Mouse (Mus musculus) myocyte (in vitro differentiated cells): ENCODE results near the gene Fam193a. TPM values are rescaled to one million over a fixed set of nuclear protein-coding genes. Genes with fewer than 3 reads are reported as not detected.

Experiments
- H3K27me3 ChIP-seq: one replicate; pipeline ENCODE4 v1.6.1; 2011; ENCODE audit not compliant: control insufficient read depth, insufficient read depth, insufficient read length
- H3K36me3 ChIP-seq: one replicate; pipeline ENCODE4 v1.6.1; 2011; ENCODE audit not compliant: control insufficient read depth, insufficient read depth
- H3K4me2 ChIP-seq: one replicate; pipeline ENCODE4 v1.6.1; 2011; ENCODE audit warnings: low read depth, control low read depth
- H3K4me3 ChIP-seq: one replicate; pipeline ENCODE4 v1.5.1; 2011; ENCODE audit warnings: mild to moderate bottlenecking, control low read depth, moderate library complexity
- H3K79me2 ChIP-seq: one replicate; pipeline ENCODE4 v1.6.1; 2011; ENCODE audit not compliant: control insufficient read depth, insufficient read depth
- H3ac ChIP-seq: one replicate; pipeline ENCODE4 v1.6.1; 2011; ENCODE audit not compliant: control insufficient read depth, insufficient read length
- CEBPB ChIP-seq: IDR thresholded peaks from 2 replicates; pipeline ENCODE4 v1.6.1; 2011; ENCODE audit warnings: mild to moderate bottlenecking, moderate library complexity; ENCODE audit not compliant: poor library complexity, insufficient read depth, severe bottlenecking
- E2F4 ChIP-seq: IDR thresholded peaks from one replicate; pipeline ENCODE4 v1.6.1; 2011; ENCODE audit warnings: mild to moderate bottlenecking, control low read depth, moderate library complexity; ENCODE audit not compliant: insufficient read depth
- MAX ChIP-seq: IDR thresholded peaks from one replicate; pipeline ENCODE4 v1.6.1; 2011; ENCODE audit warnings: low read depth, mild to moderate bottlenecking, control low read depth
- MYOD1 ChIP-seq, 3 experiments: IDR thresholded peaks; one replicate each; pipeline ENCODE4 v1.6.1; 2011; ENCODE audit warnings: control low read depth in 2 of 3, low read depth in 2 of 3, mild to moderate bottlenecking in 2 of 3, moderate library complexity in 1 of 3; ENCODE audit not compliant: insufficient read length in 2 of 3, control insufficient read depth in 1 of 3
- MYOG ChIP-seq, 3 experiments: IDR thresholded peaks; one replicate each; pipeline ENCODE4 v1.6.1; 2011; ENCODE audit warnings: control low read depth in 2 of 3, low read depth in 2 of 3, mild to moderate bottlenecking in 2 of 3; ENCODE audit not compliant: insufficient read length in 2 of 3, control insufficient read depth in 1 of 3, insufficient read depth in 1 of 3
- POLR2A ChIP-seq: IDR thresholded peaks from one replicate; pipeline ENCODE4 v1.6.1; 2011; ENCODE audit warnings: low read depth, mild to moderate bottlenecking, control low read depth, moderate library complexity; ENCODE audit not compliant: insufficient read length
- POLR2AphosphoS2 ChIP-seq: IDR thresholded peaks from one replicate; pipeline ENCODE4 v1.6.1; 2011; ENCODE audit warnings: low read depth, control low read depth; ENCODE audit not compliant: insufficient read length
- REST ChIP-seq: IDR thresholded peaks from one replicate; pipeline ENCODE4 v1.6.1; 2011; ENCODE audit warnings: mild to moderate bottlenecking, control low read depth, moderate library complexity; ENCODE audit not compliant: insufficient read depth, insufficient read length
- SRF ChIP-seq: IDR thresholded peaks from one replicate; pipeline ENCODE4 v1.6.1; 2011; ENCODE audit warnings: low read depth; ENCODE audit not compliant: control insufficient read depth, insufficient read length
- TCF12 ChIP-seq: IDR thresholded peaks from one replicate; pipeline ENCODE4 v1.6.1; 2011; ENCODE audit warnings: mild to moderate bottlenecking, control low read depth; ENCODE audit not compliant: poor library complexity, insufficient read depth, severe bottlenecking
- TCF3 ChIP-seq: IDR thresholded peaks from one replicate; pipeline ENCODE4 v1.6.1; 2011; ENCODE audit warnings: low read depth, control low read depth; ENCODE audit not compliant: insufficient read length
- USF1 ChIP-seq: IDR thresholded peaks from one replicate; pipeline ENCODE4 v1.6.1; 2011; ENCODE audit warnings: low read depth, mild to moderate bottlenecking, control low read depth, moderate library complexity
- polyA plus RNA-seq: library from polyadenylated mRNA; unstranded; fragments of >200 nt; fragmentation: generic; extraction: Trizol; gene quantifications from one replicate; pipeline ENCODE4 v1.2.1, GENCODE M21; 2012; ENCODE audit warnings: missing spikeins

The Fam193a gene
- 12.7 TPM for polyA plus RNA-seq

DNA sequence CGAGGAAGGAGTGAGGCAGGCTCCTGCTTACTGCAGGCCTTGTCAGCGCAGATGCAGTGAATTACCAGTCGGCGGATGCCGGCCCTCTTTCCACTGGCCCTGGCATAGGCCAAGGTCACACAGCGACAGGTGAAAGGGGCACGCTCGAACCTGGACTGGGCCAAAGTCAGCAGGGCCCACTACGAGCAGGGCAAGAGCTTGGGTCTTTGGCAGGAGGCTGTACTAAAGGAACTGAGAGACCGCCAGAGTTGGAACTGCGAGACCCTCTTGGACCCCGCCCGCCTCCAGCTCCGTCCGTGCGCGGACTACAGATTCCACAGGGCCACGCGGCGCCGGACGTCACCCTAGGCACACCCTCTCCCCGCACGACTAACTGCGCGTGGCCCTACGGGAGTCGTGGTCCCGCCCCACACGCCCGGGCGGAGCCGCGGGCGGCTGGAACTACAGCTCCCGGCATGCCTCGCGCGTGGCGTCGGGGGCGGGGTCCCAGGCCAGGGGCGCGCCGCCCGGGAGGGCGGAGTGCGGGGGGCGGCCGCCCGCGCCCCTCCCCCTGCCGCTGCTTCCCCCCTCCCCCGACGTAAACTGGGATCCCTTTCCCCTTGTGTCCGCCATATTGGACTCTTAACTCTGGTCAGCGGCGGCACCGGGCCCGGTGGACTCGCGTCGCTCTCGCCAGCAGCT lies at the start of gene Fam193a:
Gene Fam193a, plus strand, starts transcription at position 593 of the 681 bp plus-strand sequence.
- peaks cover 41% of the 10 kb centered on the region for H3K79me2 ChIP-seq
- peak within 1 kb of the TSS; percentile 50 for H3K4me3 ChIP-seq
- H3K36me3 ChIP-seq, result peaks cover 4% of the 10 kb centered on the region
- no peaks in the 10 kb centered on the region for H3K27me3 ChIP-seq
- peak within 1 kb of the TSS; percentile 93 for H3ac ChIP-seq
- H3K4me2 ChIP-seq, result peak within 1 kb of the TSS; percentile 90
- TF ChIP-seq USF1 (no peak), POLR2A (peak; percentile 67), E2F4 (no peak), SRF (peak; percentile 70), TCF12 (no peak), TCF3 (no peak), CEBPB (no peak), MYOG (IDR thresholded peaks at IDR 0.05; ENCODE audit: control insufficient read depth in 1 of 3, insufficient read depth in 1 of 3, insufficient read length in 2 of 3, low read depth in 2 of 3) (peak in 1 of 3 experiments; percentile 14), MYOD1 (IDR thresholded peaks at IDR 0.05; ENCODE audit: control insufficient read depth in 1 of 3, insufficient read length in 2 of 3, low read depth in 2 of 3) (peak in 1 of 3 experiments; percentile 31), REST (no peak), POLR2AphosphoS2 (peak; percentile 83), MAX (no peak)

DNA sequence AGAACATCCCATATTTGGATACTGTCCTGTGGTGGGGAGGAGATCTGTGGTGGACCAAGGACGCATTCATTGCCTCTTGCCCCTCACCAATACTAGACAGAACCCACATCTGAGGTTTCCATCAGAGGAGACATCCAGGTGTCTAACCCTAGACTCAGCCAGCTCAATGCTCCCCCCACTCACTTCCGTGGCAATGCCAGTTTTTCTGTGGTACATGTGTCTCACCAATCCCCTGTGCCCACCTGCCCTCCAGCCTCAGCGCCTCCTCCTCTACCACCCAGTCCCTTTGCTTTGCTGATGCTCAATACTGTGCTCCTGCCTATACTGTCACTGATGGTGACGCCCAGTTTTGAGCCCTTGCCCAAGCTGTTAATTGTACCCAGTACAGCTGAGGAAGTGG lies 48.5 kb upstream of the Fam193a start:
- Histone ChIP-seq H3K4me3 (no peak overlapping the region), H3K4me2 (no peak overlapping the region), H3ac (no peak overlapping the region), H3K79me2 (no peaks in the 10 kb centered on the region), H3K27me3 (no peaks in the 10 kb centered on the region), H3K36me3 (no peaks in the 10 kb centered on the region)
- no peak for TF ChIP-seq TCF12
- TF ChIP-seq USF1, result no peak
- TF ChIP-seq MAX, result no peak
- TF ChIP-seq SRF, result no peak
- TF ChIP-seq CEBPB, result no peak
- TF ChIP-seq POLR2AphosphoS2, result no peak

DNA sequence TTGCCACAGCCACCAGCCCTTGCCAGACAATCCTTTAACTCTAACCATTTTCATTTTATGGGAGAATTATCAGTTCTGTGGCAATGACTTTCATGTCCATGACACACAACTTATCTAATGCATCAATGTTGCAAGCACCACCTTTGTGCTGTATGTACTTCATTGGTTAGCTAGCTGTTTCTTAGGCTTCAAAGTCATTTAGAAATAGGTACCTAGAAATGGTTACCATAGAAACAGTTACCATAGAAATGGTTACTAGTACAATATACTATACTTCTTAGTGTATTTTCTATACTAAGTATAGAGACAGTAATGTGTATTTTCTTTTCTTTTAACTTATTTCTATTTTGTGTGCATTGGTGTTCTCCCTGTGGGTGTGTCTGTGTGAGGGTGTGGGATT lies 44.4 kb upstream of the Fam193a start:
- H3K79me2 ChIP-seq, result no peaks in the 10 kb centered on the region
- no peak overlapping the region for H3K4me2 ChIP-seq
- no peaks in the 10 kb centered on the region for H3K36me3 ChIP-seq
- H3K27me3 ChIP-seq, result no peaks in the 10 kb centered on the region
- no peak overlapping the region for H3ac ChIP-seq
- TF ChIP-seq MAX (no peak), POLR2A (no peak), TCF12 (no peak), E2F4 (no peak), TCF3 (no peak), SRF (no peak), MYOG (IDR thresholded peaks at IDR 0.05; ENCODE audit: control insufficient read depth in 1 of 3, insufficient read depth in 1 of 3, insufficient read length in 2 of 3, low read depth in 2 of 3) (no peak), MYOD1 (IDR thresholded peaks at IDR 0.05; ENCODE audit: control insufficient read depth in 1 of 3, insufficient read length in 2 of 3, low read depth in 2 of 3) (no peak), USF1 (no peak), REST (no peak), CEBPB (no peak), POLR2AphosphoS2 (no peak)
- H3K4me3 ChIP-seq, result no peak overlapping the region

DNA sequence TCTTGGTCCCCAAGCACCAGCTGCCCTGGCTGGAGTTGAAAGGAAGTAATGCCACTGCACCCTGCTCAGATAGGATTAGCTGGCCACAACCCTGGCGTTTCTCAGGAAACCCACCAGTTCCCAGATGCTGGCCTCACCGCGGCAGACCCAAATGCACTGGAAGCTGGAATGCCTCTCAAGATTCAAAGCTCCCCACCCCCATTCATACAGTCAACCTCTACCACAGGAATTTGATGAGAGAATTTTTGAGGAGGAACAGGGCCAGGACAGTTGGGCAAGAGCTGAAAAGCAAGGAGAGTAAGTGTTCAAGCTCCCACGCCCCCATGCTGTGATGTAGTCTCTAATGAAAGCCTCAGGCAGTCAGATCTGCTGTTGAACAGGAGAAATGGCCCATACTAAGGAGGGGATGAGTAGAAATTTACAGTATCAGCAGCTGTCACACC lies 43.5 kb upstream of the Fam193a start:
- H3K4me2 ChIP-seq, result peak overlapping the region; percentile 33
- H3K4me3 ChIP-seq, result no peak overlapping the region
- H3K27me3 ChIP-seq, result no peaks in the 10 kb centered on the region
- no peaks in the 10 kb centered on the region for H3K79me2 ChIP-seq
- no peak overlapping the region for H3ac ChIP-seq
- TF ChIP-seq E2F4, result no peak
- peak; percentile 79 for TF ChIP-seq CEBPB
- TF ChIP-seq MYOG (IDR thresholded peaks at IDR 0.05; ENCODE audit: control insufficient read depth in 1 of 3, insufficient read depth in 1 of 3, insufficient read length in 2 of 3, low read depth in 2 of 3), result peak in 1 of 3 experiments; percentile 45
- peak in 2 of 3 experiments; percentile 28 to 33 for TF ChIP-seq MYOD1 (IDR thresholded peaks at IDR 0.05; ENCODE audit: control insufficient read depth in 1 of 3, insufficient read length in 2 of 3, low read depth in 2 of 3)
- H3K36me3 ChIP-seq, result no peaks in the 10 kb centered on the region
